Mouse (Mus musculus) right cerebral cortex, postnatal 14 days (tissue): ENCODE results near the gene Acp7.
"Not testable (repeated sequence)": the region's sequence is repeated elsewhere in the genome, so short reads cannot be mapped to it uniquely, and the experiment has no call there.

Source experiments
- DNase-seq: peaks from one replicate; pipeline ENCODE4 v3.0.0; 2022

Gene Acp7

DNA sequence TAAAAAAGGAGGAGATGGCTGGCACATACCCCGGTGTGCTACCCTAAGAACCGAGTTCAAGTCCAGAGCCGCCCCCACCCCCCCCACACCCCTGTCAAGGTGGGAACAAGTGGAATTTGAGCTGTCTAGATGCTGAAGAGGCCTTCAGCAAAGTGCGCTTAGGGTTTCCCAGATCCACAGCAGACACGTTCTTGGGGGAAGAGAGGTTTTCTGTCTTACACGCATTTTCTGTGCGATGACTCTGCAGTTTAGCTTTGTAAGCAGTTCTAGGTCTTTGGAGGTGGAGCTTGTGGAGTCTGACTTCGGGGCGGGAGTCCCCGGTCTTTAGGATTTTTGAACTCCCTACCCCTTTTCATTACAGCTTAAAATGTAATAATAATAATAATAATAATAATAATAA, at the start of gene Acp7:
Acp7 (minus strand) TSS at position 260 of the 400 bp plus-strand sequence.
- no peak for DNase-seq

DNA sequence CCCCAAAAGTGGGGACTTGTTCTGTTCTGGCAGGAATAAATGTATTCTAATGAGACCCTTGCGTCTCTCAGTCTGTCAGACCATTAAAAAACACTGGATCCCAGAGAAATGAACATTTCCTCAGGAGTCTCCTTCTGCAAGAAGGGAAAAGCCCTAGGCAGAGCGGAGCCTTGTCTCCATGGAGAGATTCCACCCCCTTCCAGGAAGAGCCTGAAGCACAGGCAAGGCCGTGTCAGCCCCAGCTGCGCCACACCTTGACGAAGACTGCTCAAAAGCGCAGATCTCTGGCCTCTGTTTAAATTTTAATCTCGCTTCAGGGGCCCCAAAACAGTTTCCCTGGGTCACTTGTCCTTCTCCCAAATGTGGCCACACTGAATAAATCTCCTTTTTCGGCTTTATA, 46.5 kb upstream of the Acp7 start:
- no peak for DNase-seq

DNA sequence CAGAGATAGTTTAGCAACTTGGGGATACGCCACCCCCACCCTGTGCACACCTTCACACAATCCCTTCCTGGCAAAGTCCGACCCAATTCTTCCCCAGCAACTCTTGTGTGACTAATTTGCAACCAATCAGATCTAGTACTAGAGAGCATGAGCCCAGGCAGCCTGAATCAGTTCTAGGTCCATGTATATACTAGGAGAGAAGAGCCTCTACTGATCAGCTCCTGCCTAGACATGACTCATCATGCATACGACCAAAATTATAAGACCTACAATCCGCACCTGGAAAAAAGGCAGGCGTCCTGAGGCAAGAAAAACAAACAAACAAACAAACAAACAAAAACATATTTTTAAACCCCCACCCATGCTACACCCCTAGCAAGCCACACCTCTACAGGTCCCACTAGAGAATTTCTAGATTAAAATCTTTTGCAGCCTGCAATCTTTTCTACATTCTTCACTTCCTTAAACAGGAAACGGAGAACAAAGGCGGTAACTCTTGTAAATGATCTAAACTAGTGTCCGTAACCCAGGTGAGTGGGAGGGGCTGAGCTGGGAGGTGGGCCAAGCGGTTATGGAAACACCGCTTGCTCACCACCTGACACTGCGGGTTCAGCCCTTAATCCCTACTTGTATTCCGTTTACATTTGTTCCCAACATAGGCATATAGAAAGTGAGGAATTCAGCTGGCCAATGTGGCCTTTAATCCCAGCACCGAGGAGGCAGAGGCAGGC, 45.8 kb upstream of the Acp7 start:
- DNase-seq: no peak

DNA sequence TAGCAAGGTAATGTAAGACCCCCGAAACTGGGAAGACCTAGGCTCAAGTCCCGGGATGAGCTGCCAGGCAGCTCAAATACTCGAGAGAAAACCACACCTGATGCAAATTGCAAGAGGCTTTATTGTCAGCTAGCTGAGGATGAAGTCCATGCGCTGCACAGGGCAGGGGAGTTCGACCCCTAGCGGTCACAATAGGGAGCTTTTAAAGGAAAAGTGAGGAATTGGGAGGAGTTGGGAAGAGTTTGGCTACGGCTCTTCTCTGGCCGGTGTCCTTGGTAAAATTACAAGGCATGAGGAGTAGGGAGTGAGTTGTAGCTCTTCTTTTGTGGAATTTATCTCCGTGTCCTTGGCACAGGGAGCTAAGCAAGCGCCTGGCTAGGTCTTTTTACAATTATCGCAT, 44.6 kb upstream of the Acp7 start:
- no peak for DNase-seq

DNA sequence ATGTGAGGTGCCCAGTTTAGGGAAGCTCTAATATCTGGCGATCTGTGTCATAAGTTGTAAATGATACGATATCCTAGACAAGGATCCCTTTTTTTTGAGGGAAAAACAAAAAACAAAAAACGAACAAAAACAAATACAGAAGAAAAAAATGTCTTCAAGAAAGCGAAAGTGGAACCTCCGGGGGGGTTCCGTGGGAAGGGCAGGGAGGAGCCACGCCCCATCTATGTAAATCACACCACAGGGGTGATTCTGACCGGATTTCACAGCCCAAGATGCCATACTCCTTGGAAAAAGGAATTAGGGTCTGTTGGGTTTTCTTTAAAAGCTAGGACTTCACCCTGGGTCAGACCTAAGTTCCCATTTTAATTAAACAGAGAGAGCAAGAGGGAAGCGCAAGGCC, 43.9 kb upstream of the Acp7 start:
- DNase-seq: no peak

DNA sequence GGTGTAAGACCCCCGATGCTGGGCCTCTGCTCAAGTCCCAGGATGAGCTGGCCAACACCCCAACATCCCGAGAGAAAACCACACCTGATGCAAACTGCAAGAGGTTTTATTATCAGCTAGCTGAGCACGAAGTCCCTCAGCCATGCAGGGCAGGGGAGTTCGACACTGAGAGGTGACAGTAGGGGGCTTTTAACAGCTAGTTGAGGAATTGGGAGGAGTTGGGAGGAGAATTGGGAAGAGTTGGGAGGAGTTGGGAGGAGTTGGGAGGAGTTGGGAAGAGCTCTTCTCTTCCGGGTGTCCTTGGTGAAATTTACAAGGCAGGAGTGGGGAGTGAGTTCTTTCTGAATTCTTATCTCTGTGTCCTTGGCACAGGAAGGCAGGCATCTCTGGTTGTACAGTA, 41.7 kb upstream of the Acp7 start:
- not testable (repeated sequence) for DNase-seq

DNA sequence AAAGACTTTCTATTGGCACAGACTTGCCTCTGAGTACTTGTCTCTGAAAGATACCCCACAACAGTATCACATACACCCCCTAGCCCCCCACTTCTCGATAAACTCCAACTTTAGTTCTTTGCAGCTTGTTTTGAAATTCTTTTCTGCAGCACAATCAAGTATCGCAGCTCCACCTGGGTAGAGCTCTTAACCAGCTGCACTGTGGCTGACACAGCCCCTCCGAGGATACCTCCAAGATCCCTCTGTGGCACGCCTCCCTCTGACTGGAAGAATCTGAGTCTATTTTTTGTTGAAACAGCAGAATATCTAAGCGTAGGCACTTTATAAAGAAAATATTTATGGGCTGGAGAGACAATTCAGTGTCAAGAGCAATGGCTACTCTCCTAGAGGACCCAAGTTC, 41.1 kb upstream of the Acp7 start:
- DNase-seq: no peak

DNA sequence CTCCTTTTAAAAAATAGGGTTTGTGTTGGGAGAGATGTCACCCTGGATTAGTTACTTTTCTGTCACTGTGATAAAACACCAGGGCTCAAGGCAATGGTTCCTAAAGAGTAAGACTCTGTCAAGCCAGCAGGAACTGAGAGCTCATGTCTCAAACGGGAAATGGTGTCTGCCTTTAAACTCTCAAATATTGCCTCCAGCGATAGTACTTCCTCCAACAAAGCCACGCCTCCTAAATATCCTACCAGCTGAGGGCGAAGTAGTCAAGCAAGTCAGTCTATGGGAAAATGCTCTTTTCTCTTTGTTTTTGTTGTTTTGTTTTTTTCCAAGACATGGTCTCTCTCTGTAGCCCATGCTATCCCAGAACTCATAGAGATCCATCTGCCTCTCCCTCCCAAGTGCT, 40.0 kb upstream of the Acp7 start:
- no peak for DNase-seq

DNA sequence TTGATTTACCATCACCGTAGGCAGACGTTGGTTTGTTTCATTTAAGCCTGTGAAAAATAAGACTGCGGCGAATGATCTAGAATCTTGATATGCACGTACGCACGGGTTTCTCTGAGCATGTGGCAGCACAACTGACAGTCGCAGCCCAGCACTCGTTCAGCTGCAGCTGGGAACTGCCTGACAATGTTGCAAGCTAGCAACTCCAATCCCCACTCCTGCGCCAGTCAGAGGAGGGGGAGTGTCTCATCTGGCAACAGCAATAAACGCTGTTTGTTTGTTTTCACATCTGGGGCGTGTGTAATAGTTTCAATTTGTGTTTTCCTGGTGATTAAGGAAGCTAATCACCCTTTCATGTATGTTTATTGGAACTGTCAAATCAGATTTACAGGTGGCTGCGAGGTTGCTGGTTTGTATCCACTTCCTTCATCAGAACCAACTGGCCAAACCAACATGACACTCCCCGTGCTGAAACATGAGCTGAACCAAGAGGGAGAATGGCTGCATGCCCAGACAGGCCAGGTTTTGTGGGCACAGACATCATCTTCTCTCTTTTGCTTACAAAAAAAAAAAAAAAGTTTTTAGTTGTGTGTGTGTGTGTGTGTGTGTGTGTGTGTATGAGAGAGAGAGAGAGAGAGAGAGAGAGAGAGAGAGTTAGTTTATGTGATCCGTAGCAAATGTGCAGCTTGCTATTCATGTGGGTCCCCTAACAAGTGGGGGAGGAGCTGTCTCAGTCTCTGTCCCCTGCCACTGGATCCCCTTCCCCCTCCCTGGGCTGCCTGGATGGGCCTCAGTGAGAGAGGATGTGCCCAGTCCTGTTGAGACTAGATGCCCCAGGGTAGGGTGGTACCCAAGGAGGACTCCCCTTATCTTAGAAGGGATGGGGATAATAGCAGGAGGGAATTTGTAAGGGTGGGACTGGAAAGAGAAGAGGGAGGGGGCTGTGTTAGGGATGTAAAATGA, 34.8 kb upstream of the Acp7 start:
- DNase-seq: peak; percentile 11

DNA sequence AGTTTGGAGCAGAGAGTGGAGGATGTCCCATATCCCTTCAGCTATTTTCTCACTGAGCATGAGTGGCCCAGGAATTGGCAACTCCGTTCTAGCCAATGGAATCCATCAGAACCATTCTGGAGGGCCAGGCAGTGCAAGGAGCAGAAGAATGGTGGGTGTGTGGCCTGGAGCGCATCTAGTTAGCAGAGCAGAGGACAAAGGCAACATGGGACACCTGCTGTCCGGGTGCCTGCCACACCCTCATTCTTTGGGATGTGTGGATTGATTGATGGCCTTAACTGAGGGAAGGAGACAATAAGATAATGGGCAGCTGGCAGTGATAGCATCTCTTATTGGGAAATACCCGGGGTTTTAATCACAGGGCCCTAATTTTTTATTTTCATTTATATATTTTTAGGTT, 25.3 kb upstream of the Acp7 start:
- no peak for DNase-seq

DNA sequence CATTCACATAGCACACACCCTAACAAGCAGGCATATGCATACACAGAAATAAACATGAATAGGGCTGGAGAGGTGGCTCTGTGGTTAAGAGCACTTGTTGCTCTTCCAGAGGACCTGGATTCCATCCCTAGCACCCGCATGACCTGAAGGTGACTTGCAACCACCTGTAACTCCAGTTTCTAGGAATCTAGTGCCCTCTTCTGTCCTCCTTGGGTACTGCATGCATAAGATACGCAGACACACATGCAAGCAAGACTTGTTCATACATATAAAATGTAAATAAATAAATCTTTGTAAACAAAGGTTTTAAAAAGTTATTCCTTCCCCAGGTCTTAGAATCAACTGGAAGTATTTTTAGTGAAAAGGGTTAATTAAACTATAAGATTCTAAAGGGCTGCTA, 20.0 kb upstream of the Acp7 start:
- DNase-seq: no peak

DNA sequence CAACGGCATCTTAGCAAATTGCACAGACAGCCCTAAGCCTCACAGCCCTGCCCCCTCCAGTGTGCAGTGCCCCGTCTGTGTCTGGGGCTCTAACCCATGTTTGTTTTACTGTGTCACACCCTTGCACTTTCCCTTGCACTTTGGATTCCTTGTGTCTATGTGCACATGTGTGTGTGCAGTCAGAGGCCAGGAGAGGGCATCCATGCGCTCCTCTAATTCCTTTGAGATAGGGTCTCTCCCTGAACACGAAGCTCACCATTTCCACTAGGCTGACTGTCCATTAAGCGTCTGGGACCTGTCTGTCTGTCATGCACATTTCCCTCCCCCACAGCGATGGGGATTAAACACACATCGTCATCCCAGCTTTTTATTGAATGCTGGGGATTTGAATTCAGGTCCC, 15.9 kb upstream of the Acp7 start:
- DNase-seq: no peak

DNA sequence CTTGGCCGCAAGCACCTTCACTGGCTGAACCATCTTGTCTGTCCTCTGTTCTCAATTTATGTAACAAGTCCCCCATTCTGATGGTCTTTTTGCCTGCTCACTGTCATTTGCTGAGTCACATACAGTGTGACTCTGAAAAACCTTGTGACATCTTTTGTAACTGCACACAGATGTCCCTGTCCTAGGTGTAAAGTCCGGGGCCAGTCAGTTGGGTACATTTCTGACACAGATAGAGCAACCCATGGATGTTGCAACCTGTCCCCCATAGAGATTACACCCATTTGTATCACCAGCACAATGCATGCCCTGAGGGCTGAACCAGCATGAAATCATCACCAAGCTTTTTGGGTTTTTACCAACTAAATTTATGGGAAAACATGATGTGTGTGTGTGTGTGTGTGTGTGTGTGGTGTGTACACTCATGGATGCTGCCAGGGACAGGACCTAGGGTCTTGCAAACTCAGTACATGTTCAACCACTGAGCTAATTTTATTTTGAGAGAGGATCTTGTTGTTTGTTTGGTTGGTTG, 14.9 kb upstream of the Acp7 start:
- DNase-seq: no peak

DNA sequence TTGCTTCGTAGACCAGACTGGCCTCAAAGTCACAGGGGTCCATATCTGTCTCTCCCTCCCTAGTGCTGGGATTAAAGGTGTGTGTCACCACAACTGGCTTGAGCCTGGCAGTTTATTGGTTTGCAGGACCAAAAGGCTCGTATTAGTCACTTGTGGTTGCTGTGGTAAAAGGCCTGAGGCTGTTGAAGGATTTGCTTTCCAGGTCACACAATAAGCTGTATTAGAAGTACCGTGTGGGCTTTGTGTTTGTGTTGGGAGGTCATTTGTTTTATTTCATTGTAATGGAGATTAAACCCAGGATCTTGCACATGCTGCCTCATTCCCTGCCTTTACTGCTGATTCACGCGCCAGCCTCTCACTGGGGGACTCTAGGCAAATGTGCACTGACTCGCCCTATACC, 14.2 kb upstream of the Acp7 start:
- DNase-seq: no peak

DNA sequence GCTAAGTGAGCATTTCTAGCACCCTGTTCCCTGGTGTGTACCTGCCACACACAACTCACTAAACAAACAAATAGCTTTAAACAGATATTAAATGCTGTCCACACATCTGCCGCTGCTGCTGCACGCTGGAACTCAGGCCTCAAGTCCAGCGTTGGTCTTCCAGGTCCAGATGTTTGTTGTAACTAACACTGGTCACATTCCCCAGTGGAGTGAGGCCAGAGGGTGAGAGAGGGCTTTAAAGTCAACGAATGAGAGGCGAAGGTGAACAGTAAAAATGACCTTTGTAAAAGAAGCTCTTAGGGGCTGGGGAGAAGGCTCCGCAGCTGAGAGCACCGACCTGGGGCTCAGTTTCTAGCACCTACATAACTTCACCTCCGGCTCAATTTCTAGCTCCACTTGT, 10.4 kb upstream of the Acp7 start:
- DNase-seq: no peak

DNA sequence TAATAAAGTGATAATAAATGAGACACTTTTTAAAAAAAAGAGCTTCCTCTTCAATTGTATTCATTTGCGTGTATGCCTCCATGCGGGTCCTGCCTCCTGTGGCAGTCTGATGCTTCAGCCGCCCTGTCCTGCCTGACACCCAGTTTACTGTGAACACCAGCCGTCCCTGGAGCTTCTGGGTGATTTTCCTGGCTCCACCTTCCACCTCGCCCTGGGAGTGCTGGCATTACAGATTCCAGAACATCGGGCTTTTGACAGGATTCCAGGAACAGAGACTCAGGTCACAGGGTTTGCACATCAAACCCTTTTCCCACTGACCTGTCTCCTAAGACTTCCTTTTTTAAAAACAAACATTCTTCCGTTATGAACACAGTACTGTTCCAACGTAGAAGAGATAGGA, 6.4 kb upstream of the Acp7 start:
- DNase-seq: no peak

DNA sequence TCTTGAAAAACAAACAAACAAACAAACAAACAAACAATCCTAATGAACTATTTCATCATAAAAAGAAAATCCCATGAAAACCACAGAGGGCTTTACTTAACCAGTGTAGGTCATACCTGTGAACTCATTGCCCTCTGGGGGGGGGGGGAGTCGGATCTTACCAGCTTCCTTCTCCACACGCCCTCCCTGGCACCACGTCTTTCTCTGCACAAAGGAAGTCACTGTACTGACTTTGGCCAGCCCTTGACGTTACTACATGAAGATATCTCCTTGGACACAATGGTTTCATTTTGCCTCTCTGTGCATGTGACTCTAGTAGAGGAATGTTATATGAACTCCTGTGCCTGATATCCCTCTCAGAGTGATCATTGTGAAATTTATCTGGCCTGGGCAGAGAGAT, 3.0 kb upstream of the Acp7 start:
- no peak for DNase-seq

DNA sequence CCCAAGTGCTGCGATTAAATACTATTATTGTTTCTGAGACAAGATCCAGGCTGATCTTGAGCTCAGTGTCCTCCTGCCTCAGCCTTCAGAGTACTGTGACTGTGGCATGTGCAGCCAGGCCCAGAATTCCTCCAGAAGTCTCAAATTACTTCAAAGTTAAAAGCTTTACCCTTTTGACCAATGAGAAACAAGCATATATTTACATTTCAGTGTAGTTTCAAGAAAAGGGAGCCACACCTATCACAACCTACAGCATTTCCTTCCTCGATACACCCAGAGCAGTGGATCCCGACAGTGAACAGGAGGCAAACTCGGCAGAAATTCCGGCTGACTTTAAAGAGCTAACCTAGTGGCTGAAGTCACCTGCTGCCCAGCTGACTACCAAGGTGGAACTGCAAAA, 6.3 kb downstream of the Acp7 start:
- no peak for DNase-seq

DNA sequence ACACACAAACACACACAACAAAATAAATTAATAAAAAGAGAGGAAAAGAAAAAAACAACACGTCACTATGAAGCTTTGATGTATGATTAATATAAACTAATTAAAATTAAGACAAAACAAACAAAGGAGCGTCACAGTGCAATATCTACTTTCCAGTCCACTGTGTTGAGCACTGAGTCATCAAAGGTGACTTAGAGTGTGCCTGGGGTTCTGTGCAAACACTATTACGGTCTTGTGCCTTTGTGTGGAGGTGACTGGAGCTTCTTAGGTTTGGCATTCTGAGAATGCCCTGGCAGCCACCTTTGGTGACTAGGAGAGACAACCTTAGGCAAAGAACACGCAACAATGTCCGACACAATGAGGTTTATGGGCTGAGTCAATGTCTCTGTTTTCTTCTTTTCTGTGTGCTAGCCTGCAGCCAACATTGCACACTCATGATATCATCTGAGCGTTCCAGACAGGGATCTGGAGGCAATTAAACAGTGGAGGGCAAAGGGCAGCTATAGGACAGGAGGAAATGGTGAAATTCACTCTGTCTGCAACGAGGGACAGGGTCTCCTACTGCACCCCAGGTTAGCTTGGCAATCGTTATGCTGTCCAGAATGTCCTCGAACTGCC, 11.9 kb downstream of the Acp7 start:
- DNase-seq: no peak

DNA sequence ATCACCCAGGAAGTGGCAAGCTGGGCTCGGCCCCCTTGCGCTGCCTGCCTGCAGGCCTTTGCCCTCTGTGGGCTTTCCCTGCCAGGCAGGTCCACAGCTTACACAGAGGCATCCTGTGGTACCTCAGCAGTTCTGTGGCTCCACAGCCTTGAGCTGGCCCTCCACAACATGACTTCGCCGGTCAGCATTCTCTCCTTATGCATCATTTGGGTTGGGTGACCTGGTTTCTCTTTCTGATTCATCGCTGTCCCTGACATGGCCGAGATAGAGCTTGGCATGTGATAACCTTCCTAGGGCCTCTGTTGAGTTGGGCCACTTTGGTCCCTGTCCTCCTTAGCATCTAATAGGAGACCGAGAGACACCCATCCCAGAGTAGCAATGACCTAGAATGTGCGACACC, 25.2 kb downstream of the Acp7 start:
- no peak for DNase-seq

DNA sequence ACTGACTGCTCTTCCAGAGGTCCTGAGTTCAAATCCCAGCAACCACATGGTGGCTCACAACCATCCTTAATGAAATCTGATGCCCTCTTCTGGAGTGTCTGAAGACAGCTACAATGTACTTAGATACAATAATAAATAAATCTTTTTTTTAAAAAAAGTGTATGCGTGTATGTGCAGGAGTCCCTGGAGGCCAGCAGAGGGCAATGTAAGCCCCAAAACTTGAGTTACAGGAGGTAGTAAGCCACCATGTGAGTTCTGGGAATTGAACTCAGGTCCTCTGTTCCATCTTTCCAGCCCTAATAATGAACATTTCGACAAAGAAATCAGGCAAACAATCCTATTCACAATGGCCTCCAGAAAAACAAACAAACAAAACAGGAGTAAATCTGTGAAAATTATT, 27.3 kb downstream of the Acp7 start:
- not testable (repeated sequence) for DNase-seq

DNA sequence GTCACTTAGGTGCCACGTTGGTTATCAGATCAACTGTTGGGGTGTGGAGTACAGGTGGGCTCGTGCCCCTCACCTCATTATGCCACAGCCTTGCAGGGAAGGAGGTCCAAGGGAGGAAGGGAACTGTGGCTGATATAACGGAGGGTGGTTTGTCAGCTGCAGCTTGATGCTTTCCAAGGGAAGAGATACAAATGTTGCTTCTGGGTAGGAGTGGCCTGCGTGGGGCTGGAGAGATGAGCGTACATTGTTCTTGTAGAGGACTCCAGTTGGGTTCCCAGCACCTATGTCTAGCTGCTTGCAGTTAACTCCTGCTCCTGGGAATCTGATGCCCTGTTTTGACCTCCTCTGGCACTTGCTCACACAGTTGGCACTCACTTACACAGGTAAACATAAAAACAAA, 28.0 kb downstream of the Acp7 start:
- no peak for DNase-seq

DNA sequence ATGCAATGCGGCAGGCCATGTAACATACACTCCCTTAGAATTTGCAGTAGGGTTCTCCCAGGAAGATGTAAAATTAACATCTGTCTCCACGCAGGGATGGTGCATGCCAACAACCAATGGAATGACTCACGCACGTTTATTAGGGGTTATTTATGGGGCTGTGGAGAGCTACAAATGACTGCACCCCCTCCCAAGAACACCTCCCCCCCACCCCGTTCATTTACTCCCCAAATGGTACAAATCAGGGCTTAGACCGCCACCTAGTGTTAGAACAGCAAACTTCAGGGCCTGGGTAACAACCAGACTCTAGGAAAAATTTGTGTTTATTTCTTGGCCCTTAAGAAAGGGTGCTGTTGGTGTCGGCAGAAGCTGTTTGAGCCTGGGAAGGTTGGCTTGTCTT, 29.5 kb downstream of the Acp7 start:
- DNase-seq: peak; percentile 68

DNA sequence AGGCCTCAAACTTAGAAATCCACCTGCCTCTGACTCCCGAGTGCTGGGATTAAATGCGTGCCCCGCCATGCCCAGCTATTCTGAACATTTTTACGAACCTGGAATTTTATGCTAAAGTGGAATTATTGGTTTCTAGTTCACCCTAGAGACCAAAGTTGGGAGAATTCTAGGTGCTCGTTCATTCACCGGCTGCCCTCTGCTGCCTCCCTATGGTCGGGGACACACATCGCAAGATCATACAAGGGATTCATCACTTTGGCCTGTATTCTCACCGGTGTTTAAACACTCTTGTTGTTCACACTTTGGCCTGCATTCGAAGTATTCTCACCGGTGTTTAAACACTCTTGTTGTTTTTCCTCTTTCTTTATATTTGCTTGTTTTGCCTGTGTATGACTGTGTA, 30.1 kb downstream of the Acp7 start:
- DNase-seq: peak; percentile 68
